Mouse (Mus musculus): ENCODE results near the gene Aloxe3. TPM values are rescaled to one million over a fixed set of nuclear protein-coding genes. Genes with fewer than 3 reads are reported as not detected.

Aloxe3 gene
- polyA plus RNA-seq, 1 experiment from 2014 or later = 0.31 TPM

DNA sequence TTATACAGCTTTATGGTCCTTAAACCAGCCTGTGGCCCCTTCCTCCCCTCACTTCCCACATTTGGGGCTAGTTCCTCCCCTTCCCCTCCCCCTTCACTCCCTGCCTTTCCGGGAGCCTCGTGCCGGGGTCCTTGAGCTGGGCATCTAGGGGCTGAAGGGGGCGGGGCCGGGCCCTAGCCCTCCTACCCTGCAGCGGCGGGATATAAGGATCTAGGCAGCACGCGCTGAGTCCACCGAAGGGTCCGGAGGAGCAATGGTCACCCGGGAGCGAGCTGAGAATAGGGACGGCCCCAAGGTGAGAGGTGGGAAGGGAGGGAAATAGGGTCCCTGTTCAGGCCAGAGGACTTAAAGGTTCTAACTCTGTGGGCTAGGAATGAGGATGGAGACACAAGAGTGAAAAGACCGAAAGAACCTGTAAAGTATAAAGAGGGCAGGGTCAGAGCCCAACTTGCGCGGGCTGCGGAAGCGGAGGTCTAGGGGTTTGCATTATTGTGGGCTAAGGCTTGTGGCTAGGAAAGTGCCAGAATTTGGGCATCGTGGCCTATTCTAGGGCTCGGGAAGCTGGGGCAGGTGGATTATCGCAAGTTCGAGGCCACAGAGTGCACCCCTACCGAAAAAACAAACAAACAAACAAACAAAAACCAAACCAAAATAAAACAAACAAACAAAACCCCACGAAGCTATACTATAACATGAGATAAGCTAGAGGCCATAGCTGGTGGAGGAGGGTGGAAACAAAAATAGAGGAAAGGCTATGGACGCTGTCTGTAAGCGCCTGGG, 5.3 kb upstream of the Aloxe3 start, which contains the start of gene Hes7:
Hes7 (plus strand) TSS at position 184 of the 780 bp plus-strand sequence.
- Histone ChIP-seq H3K4me2 (ENCODE audit: low read depth, low read length) (peak within 1 kb of the TSS; percentile 95), H3K27me3 (ENCODE audit: control insufficient read depth, insufficient read depth, low read depth, low read length) (no peaks in the 10 kb centered on the region), H3K9ac (ENCODE audit: low read length) (peak within 1 kb of the TSS; percentile 81), H3K4me3 (ENCODE audit: low read length) (peak within 1 kb of the TSS; percentile 68), H3K27ac (ENCODE audit: low read length) (no peak within 1 kb of the TSS), H3K36me3 (ENCODE audit: control insufficient read depth, insufficient read depth, low read length) (no peaks in the 10 kb centered on the region), H3K9me3 (ENCODE audit: control insufficient read depth, low read length) (no peaks in the 10 kb centered on the region), H3K4me1 (replicated peaks; ENCODE audit: control insufficient read depth, insufficient read depth, low read length) (peaks cover 25% of the 10 kb centered on the region)
- 2% methylated on average over 27 of the region's 27 CpGs for WGBS
- no peak for ATAC-seq (ENCODE audit: low read depth)

DNA sequence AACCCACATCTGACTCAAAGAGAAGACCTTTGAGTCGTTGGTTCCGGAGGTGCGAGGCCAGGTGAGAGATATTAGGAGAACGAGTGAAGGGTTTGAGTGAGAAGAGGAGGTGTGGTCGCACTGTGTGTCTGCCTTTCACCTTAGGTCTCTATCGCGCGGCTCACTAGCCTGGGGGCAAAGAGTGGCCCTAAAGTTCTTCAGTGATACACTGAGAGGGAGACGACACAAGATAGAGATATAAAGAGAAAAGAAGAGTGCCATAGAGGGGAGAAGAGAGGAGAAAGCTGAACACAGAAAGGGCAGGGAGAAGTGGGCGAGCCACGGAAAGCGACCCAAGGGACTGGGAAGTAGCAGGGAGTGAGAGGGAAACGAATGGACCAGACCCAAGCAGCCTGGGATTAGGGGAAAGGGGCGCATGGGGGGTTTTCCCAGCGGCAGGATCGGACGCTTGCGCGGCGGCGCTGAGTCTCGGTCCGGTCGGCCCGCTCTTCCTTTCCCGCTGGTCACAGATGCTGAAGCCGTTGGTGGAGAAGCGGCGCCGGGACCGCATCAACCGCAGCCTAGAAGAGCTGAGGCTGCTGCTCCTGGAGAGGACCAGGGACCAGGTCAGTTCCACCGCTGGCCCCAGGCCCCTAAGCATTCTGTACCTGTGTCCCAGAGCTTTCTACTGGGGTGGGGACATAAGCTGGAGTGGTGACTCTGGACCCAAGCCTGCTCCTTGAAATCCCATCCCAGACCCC, 4.5 kb upstream of the Aloxe3 start:
- Histone ChIP-seq H3K4me1 (replicated peaks; ENCODE audit: control insufficient read depth, insufficient read depth, low read length) (peaks cover 29% of the 10 kb centered on the region), H3K27me3 (ENCODE audit: control insufficient read depth, insufficient read depth, low read depth, low read length) (no peaks in the 10 kb centered on the region), H3K4me3 (ENCODE audit: low read length) (peak overlapping the region; percentile 68), H3K27ac (ENCODE audit: low read length) (peak overlapping the region; percentile 96; the same call in 1 of the 2 replicates), H3K9ac (ENCODE audit: low read length) (peak overlapping the region; percentile 81), H3K4me2 (ENCODE audit: low read depth, low read length) (peak overlapping the region; percentile 95), H3K9me3 (ENCODE audit: control insufficient read depth, low read length) (no peaks in the 10 kb centered on the region), H3K36me3 (ENCODE audit: control insufficient read depth, insufficient read depth, low read length) (no peaks in the 10 kb centered on the region)
- under 1% methylated on average over 31 of the region's 33 CpGs for WGBS
- ATAC-seq (ENCODE audit: low read depth) = no peak

GRCm38 (mm10) chr11:69121741-69122335, 3.9 kb upstream of the Aloxe3 start:
- ATAC-seq (ENCODE audit: low read depth) = peak; percentile 37; the same call in 1 of the 2 replicates
- H3K4me3 ChIP-seq (ENCODE audit: low read length) = peak overlapping the region; percentile 68
- no peaks in the 10 kb centered on the region for H3K36me3 ChIP-seq (ENCODE audit: control insufficient read depth, insufficient read depth, low read length)
- H3K27ac ChIP-seq (ENCODE audit: low read length) = peak overlapping the region; percentile 96
- no peaks in the 10 kb centered on the region for H3K9me3 ChIP-seq (ENCODE audit: control insufficient read depth, low read length)
- under 1% methylated on average over 28 of the region's 32 CpGs for WGBS
- H3K4me2 ChIP-seq (ENCODE audit: low read depth, low read length) = peak overlapping the region; percentile 95
- H3K9ac ChIP-seq (ENCODE audit: low read length) = peak overlapping the region; percentile 81
- peaks cover 34% of the 10 kb centered on the region for H3K4me1 ChIP-seq (replicated peaks; ENCODE audit: control insufficient read depth, insufficient read depth, low read length)
- no peaks in the 10 kb centered on the region for H3K27me3 ChIP-seq (ENCODE audit: control insufficient read depth, insufficient read depth, low read depth, low read length)

- Histone ChIP-seq H3K4me2 (ENCODE audit: low read depth, low read length) (peak within 1 kb of the TSS; percentile 95), H3K4me3 (ENCODE audit: low read length) (peak within 1 kb of the TSS; percentile 68), H3K27ac (ENCODE audit: low read length) (peak within 1 kb of the TSS; percentile 96), H3K27me3 (ENCODE audit: control insufficient read depth, insufficient read depth, low read depth, low read length) (no peaks in the 10 kb centered on the region), H3K9me3 (ENCODE audit: control insufficient read depth, low read length) (no peaks in the 10 kb centered on the region), H3K36me3 (ENCODE audit: control insufficient read depth, insufficient read depth, low read length) (no peaks in the 10 kb centered on the region), H3K4me1 (replicated peaks; ENCODE audit: control insufficient read depth, insufficient read depth, low read length) (peaks cover 32% of the 10 kb centered on the region), H3K9ac (ENCODE audit: low read length) (peak within 1 kb of the TSS; percentile 81)
- peak; percentile 75 for ATAC-seq (ENCODE audit: low read depth)
- under 1% methylated on average over 63 of the region's 66 CpGs for WGBS
Measured at GRCm38 (mm10) chr11:69122336-69122951, 3.3 kb upstream of the Aloxe3 start, which contains the start of gene 9130213A22Rik. 9130213A22Rik (minus strand) TSS chr11:69122589.

GRCm38 (mm10) chr11:69123056-69123692, 2.5 kb upstream of the Aloxe3 start:
- peak overlapping the region; percentile 95 for H3K4me2 ChIP-seq (ENCODE audit: low read depth, low read length)
- H3K4me3 ChIP-seq (ENCODE audit: low read length) = peak overlapping the region; percentile 68
- peak overlapping the region; percentile 96 for H3K27ac ChIP-seq (ENCODE audit: low read length)
- no peaks in the 10 kb centered on the region for H3K27me3 ChIP-seq (ENCODE audit: control insufficient read depth, insufficient read depth, low read depth, low read length)
- no peaks in the 10 kb centered on the region for H3K36me3 ChIP-seq (ENCODE audit: control insufficient read depth, insufficient read depth, low read length)
- under 1% methylated on average over 29 of the region's 29 CpGs for WGBS
- ATAC-seq (ENCODE audit: low read depth) = peak; percentile 4
- peak overlapping the region; percentile 81 for H3K9ac ChIP-seq (ENCODE audit: low read length)
- no peaks in the 10 kb centered on the region for H3K9me3 ChIP-seq (ENCODE audit: control insufficient read depth, low read length)
- H3K4me1 ChIP-seq (replicated peaks; ENCODE audit: control insufficient read depth, insufficient read depth, low read length) = peaks cover 32% of the 10 kb centered on the region

- Histone ChIP-seq H3K4me1 (replicated peaks; ENCODE audit: control insufficient read depth, insufficient read depth, low read length) (peaks cover 30% of the 10 kb centered on the region), H3K9ac (ENCODE audit: low read length) (peak overlapping the region; percentile 66), H3K36me3 (ENCODE audit: control insufficient read depth, insufficient read depth, low read length) (no peaks in the 10 kb centered on the region), H3K27me3 (ENCODE audit: control insufficient read depth, insufficient read depth, low read depth, low read length) (no peaks in the 10 kb centered on the region), H3K4me3 (ENCODE audit: low read length) (peak overlapping the region; percentile 68), H3K9me3 (ENCODE audit: control insufficient read depth, low read length) (no peaks in the 10 kb centered on the region), H3K4me2 (ENCODE audit: low read depth, low read length) (peak overlapping the region; percentile 95), H3K27ac (ENCODE audit: low read length) (peak overlapping the region; percentile 92)
- under 1% methylated on average over 31 of the region's 31 CpGs for WGBS
- ATAC-seq (ENCODE audit: low read depth) = peak; percentile 56
Measured at GRCm38 (mm10) chr11:69123693-69124497, 1.8 kb upstream of the Aloxe3 start.

DNA sequence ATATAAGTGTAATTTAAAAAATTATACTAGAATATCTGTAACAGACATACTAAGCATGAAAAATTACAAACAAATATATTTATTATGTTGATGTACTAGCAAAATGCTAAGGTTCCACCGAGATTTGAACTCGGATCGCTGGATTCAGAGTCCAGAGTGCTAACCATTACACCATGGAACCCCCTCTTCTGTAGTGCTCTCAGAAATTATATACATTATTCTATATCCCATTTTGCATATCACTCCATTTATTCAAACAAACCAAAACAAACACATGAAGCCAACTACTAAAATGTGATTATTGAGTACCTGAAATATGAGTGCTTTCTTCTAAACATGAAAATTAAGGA, 1.2 kb upstream of the Aloxe3 start:
- 0% methylated on average over 3 of the region's 3 CpGs for WGBS
- H3K9me3 ChIP-seq (ENCODE audit: control insufficient read depth, low read length) = no peaks in the 10 kb centered on the region
- peaks cover 24% of the 10 kb centered on the region for H3K4me1 ChIP-seq (replicated peaks; ENCODE audit: control insufficient read depth, insufficient read depth, low read length)
- H3K27ac ChIP-seq (ENCODE audit: low read length) = no peak overlapping the region
- no peak overlapping the region for H3K4me2 ChIP-seq (ENCODE audit: low read depth, low read length)
- no peaks in the 10 kb centered on the region for H3K27me3 ChIP-seq (ENCODE audit: control insufficient read depth, insufficient read depth, low read depth, low read length)
- ATAC-seq (ENCODE audit: low read depth) = peak; percentile 23; the same call in 1 of the 2 replicates
- peak overlapping the region; percentile 68 for H3K4me3 ChIP-seq (ENCODE audit: low read length)
- H3K36me3 ChIP-seq (ENCODE audit: control insufficient read depth, insufficient read depth, low read length) = no peaks in the 10 kb centered on the region
- H3K9ac ChIP-seq (ENCODE audit: low read length) = no peak overlapping the region
